12 mouse cellular contexts compared by ENCODE assay signal in the genomic region with DNA sequence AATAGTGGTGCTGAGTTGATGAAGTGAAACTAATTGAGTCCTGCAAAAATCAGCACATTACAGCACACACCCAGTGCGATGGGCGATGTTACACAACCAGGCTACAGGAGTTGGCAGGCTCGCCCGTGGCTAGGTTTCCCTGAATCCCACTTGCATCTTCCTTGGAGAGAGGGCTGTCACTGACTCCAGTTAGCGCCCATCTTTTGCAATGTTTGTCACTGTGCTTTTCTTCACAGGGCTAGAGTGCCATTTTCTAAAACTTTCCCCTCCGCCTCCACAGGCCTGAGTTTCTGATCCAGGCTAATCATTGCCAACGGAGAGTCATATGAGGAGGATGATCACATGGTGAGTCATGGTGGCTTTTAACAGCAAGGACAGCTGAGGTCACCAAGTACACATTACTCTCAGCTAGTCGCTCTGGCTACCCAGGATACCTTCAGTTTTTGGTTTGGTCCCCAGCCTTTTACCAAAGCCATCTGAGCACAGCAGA.
A peak's percentile ranks its signal among the peaks of the same experiment; 100 is the strongest.
DNase-seq lines count a peak whose midpoint lies in the region; ATAC-seq and TF ChIP-seq lines count a peak whose summit lies in the region.
"Had no signal": no experiment of that assay in that cellular context is flagged by ENCODE, and none has a peak within 500 bp of the region (broad histone marks: within the 10 kb centered on the region; RNA-seq: fewer than 3 reads in every experiment).

No protein-coding gene starts in this region.

- H3K9me3 ChIP-seq in liver, embryonic 11.5 days (ENCODE audit: control insufficient read depth, low read length): no peaks in the 10 kb centered on the region
- H3K9me3 ChIP-seq in forebrain, embryonic 11.5 days (ENCODE audit: control insufficient read depth, low read length): no peaks in the 10 kb centered on the region
- H3K9me3 ChIP-seq: liver, embryonic 13.5 days; neural tube, embryonic 12.5 days had no signal

- H3K27ac ChIP-seq in liver, adult 2 months (replicated peaks; ENCODE audit: insufficient read depth, low read depth, low read length): no peak overlapping the region
- no peak overlapping the region for H3K27ac ChIP-seq in liver, embryonic 11.5 days (ENCODE audit: low read depth, low read length)
- H3K27ac ChIP-seq in macrophage: peak overlapping the region; percentile 93
- H3K27ac ChIP-seq in forebrain, embryonic 11.5 days (ENCODE audit: low read depth, low read length): no peak overlapping the region
- H3K27ac ChIP-seq: liver, embryonic 13.5 days; neural tube, embryonic 12.5 days had no signal

- TF ChIP-seq CTCF in liver, adult 2 months (IDR thresholded peaks at IDR 0.05; ENCODE audit: low read depth, low read length): no peak

- WGBS in liver, adult 2 months: 26% methylated on average over 8 of the region's 8 CpGs
- WGBS in liver, embryonic 11.5 days: 86% methylated on average over 8 of the region's 8 CpGs
- WGBS in macrophage (ENCODE audit: missing documents): 32% methylated on average over 8 of the region's 8 CpGs
- WGBS in forebrain, embryonic 11.5 days: 91% methylated on average over 8 of the region's 8 CpGs

- no peak overlapping the region for H3K9ac ChIP-seq in liver, adult 2 months (ENCODE audit: low read depth, low read length)
- no peak overlapping the region for H3K9ac ChIP-seq in liver, embryonic 11.5 days (ENCODE audit: low read depth, low read length)
- no peak overlapping the region for H3K9ac ChIP-seq in forebrain, embryonic 11.5 days (ENCODE audit: low read length)
- H3K9ac ChIP-seq: liver, embryonic 13.5 days; neural tube, embryonic 12.5 days had no signal

- H3K4me1 ChIP-seq in liver, adult 2 months (ENCODE audit: control insufficient read depth, insufficient read depth, low read length): peaks cover 2% of the 10 kb centered on the region; the same call in 1 of the 2 replicates
- no peaks in the 10 kb centered on the region for H3K4me1 ChIP-seq in liver, embryonic 11.5 days (replicated peaks; ENCODE audit: control insufficient read depth, insufficient read depth, low read length)
- no peaks in the 10 kb centered on the region for H3K4me1 ChIP-seq in forebrain, embryonic 11.5 days (replicated peaks; ENCODE audit: control insufficient read depth, insufficient read depth, low read length)
- H3K4me1 ChIP-seq: liver, embryonic 13.5 days; neural tube, embryonic 12.5 days had no signal

- H3K4me2 ChIP-seq in liver, embryonic 11.5 days: no peak overlapping the region
- no peak overlapping the region for H3K4me2 ChIP-seq in forebrain, embryonic 11.5 days (ENCODE audit: low read depth, low read length, severe bottlenecking)
- H3K4me2 ChIP-seq: liver, embryonic 13.5 days; neural tube, embryonic 12.5 days had no signal

- no peak for TF ChIP-seq POLR2A in liver, adult 2 months (IDR thresholded peaks at IDR 0.05; ENCODE audit: extremely low read depth, insufficient read depth, low read length)

- no peak for ATAC-seq in liver, embryonic 11.5 days (replicated peaks; ENCODE audit: low FRiP score)
- ATAC-seq in forebrain, embryonic 11.5 days (replicated peaks; ENCODE audit: low FRiP score): no peak
- ATAC-seq: hindbrain, embryonic 16.5 days had no signal

- peaks cover 6% of the 10 kb centered on the region; the same call in 1 of the 2 replicates for H3K36me3 ChIP-seq in liver, adult 2 months (ENCODE audit: control insufficient read depth, insufficient read depth, low read length)
- peaks cover 7% of the 10 kb centered on the region for H3K36me3 ChIP-seq in liver, embryonic 11.5 days (ENCODE audit: control insufficient read depth, insufficient read depth, low read length)
- H3K36me3 ChIP-seq in macrophage (ENCODE audit: inconsistent target): 0 out of 2 replicates have a peak, but pooled peaks cover 5% of the 10 kb centered on the region
- peaks cover 4% of the 10 kb centered on the region; the same call in 1 of the 2 replicates for H3K36me3 ChIP-seq in forebrain, embryonic 11.5 days (ENCODE audit: control insufficient read depth, insufficient read depth, low read length)

- no peaks in the 10 kb centered on the region for H3K27me3 ChIP-seq in liver, adult 2 months (ENCODE audit: control insufficient read depth, insufficient read depth, low read length)
- no peaks in the 10 kb centered on the region for H3K27me3 ChIP-seq in liver, embryonic 11.5 days (replicated peaks; ENCODE audit: control insufficient read depth, insufficient read depth, low read length)
- H3K27me3 ChIP-seq in forebrain, embryonic 11.5 days (ENCODE audit: control insufficient read depth, insufficient read depth, low read length): no peaks in the 10 kb centered on the region
- H3K27me3 ChIP-seq: liver, embryonic 13.5 days; neural tube, embryonic 12.5 days had no signal

- peak; percentile 43 for DNase-seq in liver, adult 2 months (ENCODE audit: extremely low read depth, low read depth, low spot score)
- no peak for DNase-seq in liver, embryonic 11.5 days (ENCODE audit: low spot score)
- DNase-seq in adrenal gland, postnatal 10 days: peak; percentile 46
- DNase-seq in heart, postnatal 14 days: peak; percentile 14 to 33
- DNase-seq in forebrain, embryonic 11.5 days (ENCODE audit: low spot score): no peak
- no peak for DNase-seq in embryo, embryonic 11 days
- DNase-seq in thymus, postnatal 4 days: no peak
- DNase-seq: cerebellum, adult 11 months; liver, embryonic 13.5 days had no signal

- intact Hi-C loops in heart, postnatal 14 days (cut with DNase I): no loop called here

- no peak overlapping the region for H3K4me3 ChIP-seq in liver, adult 2 months (ENCODE audit: insufficient read depth, low read depth, low read length)
- no peak overlapping the region for H3K4me3 ChIP-seq in liver, embryonic 11.5 days (ENCODE audit: low read depth, low read length)
- no peak overlapping the region for H3K4me3 ChIP-seq in macrophage (ENCODE audit: inconsistent target)
- no peak overlapping the region for H3K4me3 ChIP-seq in forebrain, embryonic 11.5 days (ENCODE audit: low read depth, low read length)
- H3K4me3 ChIP-seq: liver, embryonic 13.5 days; neural tube, embryonic 12.5 days had no signal

- H3K79me2 ChIP-seq in liver, adult 2 months (ENCODE audit: control insufficient read depth, insufficient read depth, low read length): no peaks in the 10 kb centered on the region
- H3K79me2 ChIP-seq in macrophage (ENCODE audit: inconsistent target): no peaks in the 10 kb centered on the region

Comparison
In these comparisons a context has a peak if more than half of its experiments do, and no peak if none do; other contexts are left out.
1. DNase-seq: peak in liver, adult 2 months (single experiment), adrenal gland, postnatal 10 days (single experiment) and heart, postnatal 14 days (2 of 2); none in liver, embryonic 11.5 days (single experiment), forebrain, embryonic 11.5 days (single experiment), embryo, embryonic 11 days (single experiment) and thymus, postnatal 4 days (single experiment).